Mouse (Mus musculus) gastrocnemius, postnatal 14 days (tissue): ENCODE measurements around the gene Zfp971. TPM values are rescaled to one million over a fixed set of nuclear protein-coding genes. Genes with fewer than 3 reads are reported as not detected.
"Not testable (repeated sequence)": the region's sequence is repeated elsewhere in the genome, so short reads cannot be mapped to it uniquely, and the experiment has no call there.

Source experiments
- DNase-seq: peaks from one replicate; pipeline ENCODE4 v3.0.0; 2021; ENCODE audit warnings: mixed read lengths
- intact Hi-C: fragments of 180-260 bp; cut with DNase I; formaldehyde crosslinking; loops from one replicate; pipeline ENCODE4 v1.15.1; 2025; ENCODE audit warnings: low total_unique reads
- long read RNA-seq, 2 experiments: library from polyadenylated mRNA; stranded (forward); transcript quantifications; one replicate each; pipeline ENCODE4 v2.0.0; 2021
- total RNA-seq, 2 experiments: library from RNA; stranded (reverse); gene quantifications; 2 replicates each; pipeline ENCODE4 v1.2.3; 2021

The Zfp971 gene
- total RNA-seq, result 10 to 100 TPM; 14.7 to 15.4 TPM
- long read RNA-seq, experiment 1, partial matches to known transcripts, result 0 of 3 reads
- long read RNA-seq, experiment 1, other reads (novel, unspliced or antisense), result 1 of 3 reads
- long read RNA-seq, experiment 2, partial matches to known transcripts, result 0 of 5 reads
- long read RNA-seq, experiment 2, other reads (novel, unspliced or antisense), result 1 of 5 reads

DNA sequence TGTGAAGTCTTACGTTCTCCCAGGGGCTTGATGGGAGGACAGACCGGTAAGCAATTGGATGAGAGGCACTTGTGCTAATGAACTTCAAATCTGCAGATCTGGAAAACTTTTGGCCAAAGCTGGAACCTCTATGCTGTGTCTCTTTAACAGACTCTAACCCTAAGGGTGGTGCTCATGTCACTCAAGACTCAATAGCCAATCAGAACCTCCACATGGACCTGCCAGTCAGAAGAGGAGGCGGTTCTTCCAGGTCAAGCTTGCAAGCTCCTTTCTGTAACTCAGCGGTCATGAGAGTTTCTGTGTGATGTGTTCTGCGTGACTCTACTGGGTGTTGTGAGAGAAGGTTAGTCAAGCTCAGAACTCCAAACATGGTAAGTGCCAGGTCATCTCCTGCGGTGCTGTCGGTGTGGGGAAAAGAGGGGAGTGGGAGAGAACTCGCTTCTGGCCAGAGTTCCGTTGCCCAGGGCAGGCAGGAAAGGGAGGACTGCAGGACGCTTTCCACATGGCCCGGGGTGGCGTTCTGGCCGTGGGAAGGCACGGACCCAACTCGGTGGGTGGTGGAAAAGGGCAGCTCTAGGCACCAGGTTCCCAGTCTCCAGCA lies at the start of gene Zfp971:
Gene Zfp971 (plus strand): TSS at position 274 of the 601 bp plus-strand sequence.
- intact Hi-C loops, result not testable (repeated sequence)

DNA sequence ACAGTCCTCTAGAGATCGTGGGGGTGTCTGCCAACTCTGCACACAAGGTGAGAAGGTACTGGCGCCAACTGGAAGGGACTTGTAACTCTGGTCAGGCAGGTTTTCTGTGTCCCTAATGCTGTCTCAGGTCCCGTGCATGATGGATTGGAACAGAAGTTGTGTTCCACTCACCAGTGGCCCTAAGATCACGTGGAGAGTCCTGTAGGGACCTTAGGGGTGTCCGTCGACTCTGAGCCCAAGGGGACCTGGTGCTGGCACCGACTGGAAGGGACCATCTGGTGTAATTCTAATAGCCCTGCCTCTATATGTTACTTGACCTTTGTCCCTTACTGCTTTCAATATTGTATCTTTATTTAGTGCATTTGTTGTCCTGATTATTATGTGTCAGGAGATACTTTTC lies 48.3 kb upstream of the Zfp971 start:
- intact Hi-C loops, DNase-seq: not testable (repeated sequence)

More for the DNA sequence above, at the start of gene Zfp971:
- DNase-seq, result peak; percentile 15

DNA sequence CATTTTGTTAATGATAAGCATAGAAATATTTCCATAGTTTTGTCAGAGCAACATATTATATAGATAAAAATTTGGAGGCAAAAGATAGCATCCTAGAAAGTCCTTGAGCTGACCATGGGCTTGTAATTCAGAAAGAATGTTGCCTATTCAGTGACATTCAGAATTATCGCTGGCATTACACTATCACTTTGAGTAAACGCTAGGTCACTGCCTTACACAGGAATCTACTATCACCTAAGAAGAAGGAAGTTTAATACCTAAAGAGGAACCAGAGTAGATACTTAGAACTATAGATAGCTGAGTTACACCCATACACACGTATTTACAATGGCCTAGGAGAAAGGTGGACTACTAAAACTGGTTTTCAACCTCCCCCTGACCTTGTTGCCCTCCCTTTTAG lies 3.6 kb upstream of the Zfp971 start:
- intact Hi-C loops, result not testable (repeated sequence)

GRCm38 (mm10) chr2:178020773-178021172 lies 2.3 kb upstream of the Zfp971 start:
- DNase-seq, intact Hi-C loops: not testable (repeated sequence)

More for the DNA sequence above, 3.6 kb upstream of the Zfp971 start:
- DNase-seq, result not testable (repeated sequence)

- intact Hi-C loops, DNase-seq: not testable (repeated sequence)
These were observed 777 bp downstream of the Zfp971 start for GRCm38 (mm10) chr2:178023861-178024260.

- DNase-seq, intact Hi-C loops: not testable (repeated sequence)
These were observed 4.5 kb downstream of the Zfp971 start for GRCm38 (mm10) chr2:178027601-178028000.

DNA sequence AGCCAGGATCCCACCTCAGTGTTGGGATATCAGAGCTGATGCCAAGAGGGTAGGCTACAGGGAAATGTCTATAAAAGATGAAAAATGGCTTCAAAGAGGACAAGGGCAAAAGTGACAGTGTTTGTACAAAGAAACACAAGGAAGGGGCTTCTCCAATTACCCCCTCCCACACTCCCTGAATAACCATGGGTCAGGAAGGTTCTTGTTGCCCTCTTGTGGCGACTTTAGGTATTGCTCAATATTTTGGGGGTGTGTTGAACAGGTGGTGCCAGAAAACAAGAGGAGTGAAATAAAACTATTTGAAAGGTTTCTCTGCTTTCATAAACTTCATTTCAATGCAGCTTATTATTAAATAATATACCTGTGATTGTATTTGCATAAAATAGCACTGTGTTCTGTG lies 35.1 kb downstream of the Zfp971 start:
- intact Hi-C loops, result no loop called here
- DNase-seq, result peak; percentile 41

DNA sequence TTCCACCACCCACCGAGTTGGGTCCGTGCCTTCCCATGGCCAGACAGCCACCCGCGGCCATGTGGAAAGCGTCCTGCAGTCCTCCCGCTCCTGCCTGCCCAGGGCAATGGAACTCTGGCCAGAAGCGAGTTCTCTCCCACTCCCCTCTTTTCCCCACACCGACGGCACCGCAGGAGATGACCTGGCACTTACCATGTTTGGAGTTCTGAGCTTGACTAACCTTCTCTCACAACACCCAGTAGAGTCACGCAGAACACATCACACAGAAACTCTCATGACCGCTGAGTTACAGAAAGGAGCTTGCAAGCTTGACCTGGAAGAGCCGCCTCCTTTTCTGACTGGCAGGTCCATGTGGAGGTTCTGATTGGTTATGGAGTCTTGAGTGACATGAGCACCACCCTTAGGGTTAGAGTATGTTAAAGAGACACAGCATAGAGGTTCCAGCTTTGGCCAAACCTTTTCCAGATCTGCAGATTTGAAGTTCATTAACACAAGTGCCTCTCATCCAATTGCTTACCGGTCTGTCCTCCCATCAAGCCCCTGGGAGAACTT lies 55.2 kb downstream of the Zfp971 start, which contains the start of gene Zfp931:
Gene Zfp931 (minus strand): TSS at position 311 of the 552 bp plus-strand sequence.
- intact Hi-C loops, DNase-seq: not testable (repeated sequence)

Other genes starting within 250 kb of the Zfp971 start
- gene Gm14325, start 182.9 kb upstream of the Zfp971 start, total RNA-seq, result 10 to 100 TPM; 56.0 to 70.4 TPM
- gene Gm14327, start 126.2 kb upstream of the Zfp971 start, total RNA-seq, result 1 to 10 TPM; 2.0 to 2.3 TPM
- under 1 TPM in 1 of 2 experiments, not detected in 1; 0.44 TPM for gene Zfp972, start 97.7 kb upstream of the Zfp971 start, total RNA-seq
- gene Gm14326, start 66.0 kb upstream of the Zfp971 start, total RNA-seq, result 10 to 100 TPM; 18.8 to 19.0 TPM
- 1 to 10 TPM; 5.7 to 5.8 TPM for gene Zfp931, start 55.2 kb downstream of the Zfp971 start, total RNA-seq
- gene Phactr3, start 95.7 kb downstream of the Zfp971 start, total RNA-seq, result under 1 TPM in 1 of 2 experiments, not detected in 1; 0.10 TPM